Mouse (Mus musculus) forebrain, embryonic 14.5 days (tissue): ENCODE measurements around the gene Wfdc16. TPM values are rescaled to one million over a fixed set of nuclear protein-coding genes. Genes with fewer than 3 reads are reported as not detected.

Source experiments
- polyA plus RNA-seq: library from polyadenylated mRNA; unstranded; fragments of >200 nt; fragmentation: Nextera tagmentation; extraction: Ambion mirVana; gene quantifications from 2 replicates; pipeline ENCODE4 v1.2.1, GENCODE M21; 2014

Gene Wfdc16
- polyA plus RNA-seq, 1 experiment from 2014 or later: not detected

Other genes with a start within 250 kb of the Wfdc16 start
- not detected in 2 replicates for gene Slpi, start 249.7 kb downstream of the Wfdc16 start, polyA plus RNA-seq
- gene Rbpjl, start 235.7 kb downstream of the Wfdc16 start, polyA plus RNA-seq: 0.06 TPM in 1 of 2 replicates, not detected in the other
- 0.08 and 0.10 TPM in 2 replicates for gene Matn4, start 233.6 kb downstream of the Wfdc16 start, polyA plus RNA-seq
- gene Sdc4, start 194.9 kb downstream of the Wfdc16 start, polyA plus RNA-seq: 3.9 and 4.2 TPM in 2 replicates
- 76.3 and 86.6 TPM in 2 replicates for gene Sys1, start 181.8 kb downstream of the Wfdc16 start, polyA plus RNA-seq
- 6.2 and 8.9 TPM in 2 replicates for gene Gm20458, start 177.8 kb downstream of the Wfdc16 start, polyA plus RNA-seq
- not detected in 2 replicates for gene Trp53tg5, start 165.1 kb downstream of the Wfdc16 start, polyA plus RNA-seq
- 3.5 and 4.9 TPM in 2 replicates for gene Dbndd2, start 152.7 kb downstream of the Wfdc16 start, polyA plus RNA-seq
- 66.8 and 72.2 TPM in 2 replicates for gene Pigt, start 141.3 kb downstream of the Wfdc16 start, polyA plus RNA-seq
- 5.2 and 5.8 TPM in 2 replicates for gene Wfdc2, start 76.4 kb downstream of the Wfdc16 start, polyA plus RNA-seq
- gene Spint3, start 65.3 kb downstream of the Wfdc16 start, polyA plus RNA-seq: not detected in 2 replicates
- not detected in 2 replicates for gene Wfdc6a, start 53.3 kb downstream of the Wfdc16 start, polyA plus RNA-seq
- not detected in 2 replicates for gene Eppin, start 45.2 kb downstream of the Wfdc16 start, polyA plus RNA-seq
- gene Wfdc6b, start 25.3 kb downstream of the Wfdc16 start, polyA plus RNA-seq: not detected in 2 replicates
- gene Wfdc8, start 25.2 kb downstream of the Wfdc16 start, polyA plus RNA-seq: not detected in 2 replicates
- gene Wfdc10, start 17.2 kb upstream of the Wfdc16 start, polyA plus RNA-seq: not detected in 2 replicates
- gene Wfdc9, start 17.8 kb upstream of the Wfdc16 start, polyA plus RNA-seq: not detected in 2 replicates
- not detected in 2 replicates for gene Wfdc11, start 35.3 kb upstream of the Wfdc16 start, polyA plus RNA-seq
- not detected in 2 replicates for gene Wfdc13, start 46.3 kb upstream of the Wfdc16 start, polyA plus RNA-seq
- not detected in 2 replicates for gene Spint4, start 59.7 kb upstream of the Wfdc16 start, polyA plus RNA-seq
- not detected in 2 replicates for gene Spint5, start 76.5 kb upstream of the Wfdc16 start, polyA plus RNA-seq
- gene Wfdc3, start 107.1 kb upstream of the Wfdc16 start, polyA plus RNA-seq: 0.35 and 0.77 TPM in 2 replicates
- 62.2 and 64.9 TPM in 2 replicates for gene Dnttip1, start 107.2 kb upstream of the Wfdc16 start, polyA plus RNA-seq
- gene Ube2c, start 131.1 kb upstream of the Wfdc16 start, polyA plus RNA-seq: 162 and 198 TPM in 2 replicates
- gene Tnnc2, start 141.2 kb upstream of the Wfdc16 start, polyA plus RNA-seq: not detected in 2 replicates
- gene Snx21, start 147.0 kb upstream of the Wfdc16 start, polyA plus RNA-seq: 20.4 and 22.8 TPM in 2 replicates
- 12.0 and 14.3 TPM in 2 replicates for gene Acot8, start 166.1 kb upstream of the Wfdc16 start, polyA plus RNA-seq
- 13.0 and 15.0 TPM in 2 replicates for gene Zswim3, start 166.3 kb upstream of the Wfdc16 start, polyA plus RNA-seq
- 19.5 and 23.5 TPM in 2 replicates for gene Zswim1, start 183.9 kb upstream of the Wfdc16 start, polyA plus RNA-seq
- gene Spata25, start 189.7 kb upstream of the Wfdc16 start, polyA plus RNA-seq: 0.30 TPM in 1 of 2 replicates, not detected in the other
- gene Ctsa, start 194.1 kb upstream of the Wfdc16 start, polyA plus RNA-seq: 79.5 and 84.4 TPM in 2 replicates
- gene Neurl2, start 194.7 kb upstream of the Wfdc16 start, polyA plus RNA-seq: 3.9 and 5.8 TPM in 2 replicates
- gene Pltp, start 218.9 kb upstream of the Wfdc16 start, polyA plus RNA-seq: 58.4 and 80.3 TPM in 2 replicates
- 83.9 and 85.1 TPM in 2 replicates for gene Pcif1, start 240.5 kb upstream of the Wfdc16 start, polyA plus RNA-seq